Mouse (Mus musculus) myocyte (in vitro differentiated cells): ENCODE data around the gene Zfp839. TPM values are rescaled to one million over a fixed set of nuclear protein-coding genes. Genes with fewer than 3 reads are reported as not detected.

Source experiments
- H3K27me3 ChIP-seq: one replicate; pipeline ENCODE4 v1.6.1; 2011; ENCODE audit not compliant: control insufficient read depth, insufficient read depth, insufficient read length
- H3K36me3 ChIP-seq: one replicate; pipeline ENCODE4 v1.6.1; 2011; ENCODE audit not compliant: control insufficient read depth, insufficient read depth
- H3K4me2 ChIP-seq: one replicate; pipeline ENCODE4 v1.6.1; 2011; ENCODE audit warnings: low read depth, control low read depth
- H3K4me3 ChIP-seq: one replicate; pipeline ENCODE4 v1.5.1; 2011; ENCODE audit warnings: mild to moderate bottlenecking, control low read depth, moderate library complexity
- H3K79me2 ChIP-seq: one replicate; pipeline ENCODE4 v1.6.1; 2011; ENCODE audit not compliant: control insufficient read depth, insufficient read depth
- H3ac ChIP-seq: one replicate; pipeline ENCODE4 v1.6.1; 2011; ENCODE audit not compliant: control insufficient read depth, insufficient read length
- CEBPB ChIP-seq: IDR thresholded peaks from 2 replicates; pipeline ENCODE4 v1.6.1; 2011; ENCODE audit warnings: mild to moderate bottlenecking, moderate library complexity; ENCODE audit not compliant: poor library complexity, insufficient read depth, severe bottlenecking
- E2F4 ChIP-seq: IDR thresholded peaks from one replicate; pipeline ENCODE4 v1.6.1; 2011; ENCODE audit warnings: mild to moderate bottlenecking, control low read depth, moderate library complexity; ENCODE audit not compliant: insufficient read depth
- MAX ChIP-seq: IDR thresholded peaks from one replicate; pipeline ENCODE4 v1.6.1; 2011; ENCODE audit warnings: low read depth, mild to moderate bottlenecking, control low read depth
- MYOD1 ChIP-seq, 3 experiments: IDR thresholded peaks; one replicate each; pipeline ENCODE4 v1.6.1; 2011; ENCODE audit warnings: control low read depth in 2 of 3, low read depth in 2 of 3, mild to moderate bottlenecking in 2 of 3, moderate library complexity in 1 of 3; ENCODE audit not compliant: insufficient read length in 2 of 3, control insufficient read depth in 1 of 3
- MYOG ChIP-seq, 3 experiments: IDR thresholded peaks; one replicate each; pipeline ENCODE4 v1.6.1; 2011; ENCODE audit warnings: control low read depth in 2 of 3, low read depth in 2 of 3, mild to moderate bottlenecking in 2 of 3; ENCODE audit not compliant: insufficient read length in 2 of 3, control insufficient read depth in 1 of 3, insufficient read depth in 1 of 3
- POLR2A ChIP-seq: IDR thresholded peaks from one replicate; pipeline ENCODE4 v1.6.1; 2011; ENCODE audit warnings: low read depth, mild to moderate bottlenecking, control low read depth, moderate library complexity; ENCODE audit not compliant: insufficient read length
- POLR2AphosphoS2 ChIP-seq: IDR thresholded peaks from one replicate; pipeline ENCODE4 v1.6.1; 2011; ENCODE audit warnings: low read depth, control low read depth; ENCODE audit not compliant: insufficient read length
- REST ChIP-seq: IDR thresholded peaks from one replicate; pipeline ENCODE4 v1.6.1; 2011; ENCODE audit warnings: mild to moderate bottlenecking, control low read depth, moderate library complexity; ENCODE audit not compliant: insufficient read depth, insufficient read length
- SRF ChIP-seq: IDR thresholded peaks from one replicate; pipeline ENCODE4 v1.6.1; 2011; ENCODE audit warnings: low read depth; ENCODE audit not compliant: control insufficient read depth, insufficient read length
- TCF12 ChIP-seq: IDR thresholded peaks from one replicate; pipeline ENCODE4 v1.6.1; 2011; ENCODE audit warnings: mild to moderate bottlenecking, control low read depth; ENCODE audit not compliant: poor library complexity, insufficient read depth, severe bottlenecking
- TCF3 ChIP-seq: IDR thresholded peaks from one replicate; pipeline ENCODE4 v1.6.1; 2011; ENCODE audit warnings: low read depth, control low read depth; ENCODE audit not compliant: insufficient read length
- USF1 ChIP-seq: IDR thresholded peaks from one replicate; pipeline ENCODE4 v1.6.1; 2011; ENCODE audit warnings: low read depth, mild to moderate bottlenecking, control low read depth, moderate library complexity
- polyA plus RNA-seq: library from polyadenylated mRNA; unstranded; fragments of >200 nt; fragmentation: generic; extraction: Trizol; gene quantifications from one replicate; pipeline ENCODE4 v1.2.1, GENCODE M21; 2012; ENCODE audit warnings: missing spikeins

Zfp839 gene
- polyA plus RNA-seq, 1 experiment: 3.1 TPM

- no peaks in the 10 kb centered on the region for H3K79me2 ChIP-seq
- no peak overlapping the region for H3K4me3 ChIP-seq
- TF ChIP-seq REST (no peak), SRF (no peak), MAX (no peak), CEBPB (no peak), MYOD1 (IDR thresholded peaks at IDR 0.05; ENCODE audit: control insufficient read depth in 1 of 3, insufficient read length in 2 of 3, low read depth in 2 of 3) (no peak), POLR2AphosphoS2 (no peak), TCF3 (no peak), USF1 (no peak), E2F4 (no peak), POLR2A (no peak), TCF12 (no peak), MYOG (IDR thresholded peaks at IDR 0.05; ENCODE audit: control insufficient read depth in 1 of 3, insufficient read depth in 1 of 3, insufficient read length in 2 of 3, low read depth in 2 of 3) (no peak)
- H3K36me3 ChIP-seq: no peaks in the 10 kb centered on the region
- H3K4me2 ChIP-seq: no peak overlapping the region
- H3K27me3 ChIP-seq: no peaks in the 10 kb centered on the region
- H3ac ChIP-seq: no peak overlapping the region
Measured at GRCm38 (mm10) chr12:110806301-110806970, 43.6 kb upstream of the Zfp839 start.

- TF ChIP-seq POLR2AphosphoS2: no peak
- no peak for TF ChIP-seq TCF3
- no peak for TF ChIP-seq E2F4
- no peak for TF ChIP-seq MAX
- no peak for TF ChIP-seq SRF
- TF ChIP-seq POLR2A: no peak
- TF ChIP-seq MYOD1 (IDR thresholded peaks at IDR 0.05; ENCODE audit: control insufficient read depth in 1 of 3, insufficient read length in 2 of 3, low read depth in 2 of 3): no peak
- no peak for TF ChIP-seq REST
Measured at GRCm38 (mm10) chr12:110808430-110808829, 41.6 kb upstream of the Zfp839 start.

GRCm38 (mm10) chr12:110808848-110809247, 41.2 kb upstream of the Zfp839 start:
- no peak overlapping the region for H3ac ChIP-seq
- no peaks in the 10 kb centered on the region for H3K36me3 ChIP-seq
- H3K4me3 ChIP-seq: no peak overlapping the region
- no peaks in the 10 kb centered on the region for H3K27me3 ChIP-seq
- no peaks in the 10 kb centered on the region for H3K79me2 ChIP-seq
- no peak overlapping the region for H3K4me2 ChIP-seq
- TF ChIP-seq SRF (no peak), TCF3 (no peak), MAX (no peak), CEBPB (no peak), REST (no peak), MYOG (IDR thresholded peaks at IDR 0.05; ENCODE audit: control insufficient read depth in 1 of 3, insufficient read depth in 1 of 3, insufficient read length in 2 of 3, low read depth in 2 of 3) (no peak), E2F4 (no peak), USF1 (no peak), TCF12 (no peak)

More at GRCm38 (mm10) chr12:110808430-110808829, 41.6 kb upstream of the Zfp839 start:
- Histone ChIP-seq H3K4me3 (no peak overlapping the region), H3ac (no peak overlapping the region), H3K27me3 (no peaks in the 10 kb centered on the region), H3K79me2 (no peaks in the 10 kb centered on the region), H3K4me2 (no peak overlapping the region), H3K36me3 (no peaks in the 10 kb centered on the region)

- Histone ChIP-seq H3K36me3 (no peaks in the 10 kb centered on the region), H3K4me2 (no peak overlapping the region), H3K27me3 (no peaks in the 10 kb centered on the region), H3K79me2 (no peaks in the 10 kb centered on the region), H3ac (no peak overlapping the region), H3K4me3 (no peak overlapping the region)
- TF ChIP-seq MAX (no peak), TCF3 (no peak), POLR2A (no peak), REST (no peak), MYOD1 (IDR thresholded peaks at IDR 0.05; ENCODE audit: control insufficient read depth in 1 of 3, insufficient read length in 2 of 3, low read depth in 2 of 3) (no peak), TCF12 (no peak), E2F4 (no peak)
Measured at GRCm38 (mm10) chr12:110813132-110813531, 36.9 kb upstream of the Zfp839 start.

GRCm38 (mm10) chr12:110813624-110814023, 36.4 kb upstream of the Zfp839 start:
- Histone ChIP-seq H3K4me3 (no peak overlapping the region), H3K36me3 (no peaks in the 10 kb centered on the region), H3K27me3 (no peaks in the 10 kb centered on the region), H3K4me2 (no peak overlapping the region), H3ac (no peak overlapping the region), H3K79me2 (no peaks in the 10 kb centered on the region)
- TF ChIP-seq TCF3 (no peak), POLR2A (no peak), CEBPB (no peak), MYOD1 (IDR thresholded peaks at IDR 0.05; ENCODE audit: control insufficient read depth in 1 of 3, insufficient read length in 2 of 3, low read depth in 2 of 3) (no peak), REST (no peak), POLR2AphosphoS2 (no peak), E2F4 (no peak), TCF12 (no peak), SRF (no peak), MYOG (IDR thresholded peaks at IDR 0.05; ENCODE audit: control insufficient read depth in 1 of 3, insufficient read depth in 1 of 3, insufficient read length in 2 of 3, low read depth in 2 of 3) (no peak), USF1 (no peak), MAX (no peak)
